Mouse (Mus musculus) spleen, postnatal 36 days (tissue): ENCODE measurements at regions not wholly inside any gene's neighbourhood (a gene's known extent, or its start where the extent isn't known, plus 50 kb on each side); places are given as distances from the start of the nearest gene placed in this dataset.
"Not testable (repeated sequence)": the region's sequence is repeated elsewhere in the genome, so short reads cannot be mapped to it uniquely, and the experiment has no call there.

ENCODE experiments used
- DNase-seq, 2 experiments: peaks; one replicate each; pipeline ENCODE4 v3.0.0; 2022; ENCODE audit warnings: low spot score in 2 of 2, mixed read lengths in 1 of 2

- DNase-seq, result no peak
These were observed 245.6 kb downstream of the Enc1 start for GRCm38 (mm10) chr13:97486490-97486889.

- DNase-seq, result no peak
These were observed 245.0 kb downstream of the Enc1 start for GRCm38 (mm10) chr13:97485886-97486285.

GRCm38 (mm10) chr13:97484808-97485545, 244.1 kb downstream of the Enc1 start:
- DNase-seq, result no peak

GRCm38 (mm10) chr13:97483681-97484080, 242.8 kb downstream of the Enc1 start:
- DNase-seq, result no peak

GRCm38 (mm10) chr13:97482439-97482946, 241.6 kb downstream of the Enc1 start:
- no peak for DNase-seq

DNA sequence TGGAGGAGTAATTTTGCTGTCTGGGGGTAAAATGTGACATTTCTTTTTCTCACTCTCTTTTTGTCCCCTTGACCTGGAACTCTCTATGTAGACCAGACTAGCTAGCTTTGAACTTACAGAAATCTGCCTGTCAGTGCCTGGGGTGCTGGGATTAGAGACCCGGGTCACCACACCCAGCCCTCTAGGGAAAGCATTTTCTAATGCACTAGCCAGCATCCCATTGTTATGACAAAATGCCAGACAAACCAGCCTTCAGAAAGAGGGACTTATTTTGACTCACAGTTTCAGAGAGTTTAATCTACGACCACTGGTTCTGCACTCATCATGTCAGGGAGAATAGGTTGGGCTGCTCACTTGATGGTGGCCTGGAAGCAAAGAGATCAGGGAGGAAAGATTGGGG, 240.4 kb downstream of the Enc1 start:
- no peak for DNase-seq

- DNase-seq, result no peak
These were observed 238.2 kb downstream of the Enc1 start for GRCm38 (mm10) chr13:97479066-97479586.

- DNase-seq, result no peak
These were observed 233.1 kb downstream of the Enc1 start for GRCm38 (mm10) chr13:97473971-97474365.

- DNase-seq, result no peak
These were observed 232.5 kb downstream of the Enc1 start for GRCm38 (mm10) chr13:97473256-97473970.

GRCm38 (mm10) chr13:97469999-97470398, 229.1 kb downstream of the Enc1 start:
- DNase-seq, result no peak

DNA sequence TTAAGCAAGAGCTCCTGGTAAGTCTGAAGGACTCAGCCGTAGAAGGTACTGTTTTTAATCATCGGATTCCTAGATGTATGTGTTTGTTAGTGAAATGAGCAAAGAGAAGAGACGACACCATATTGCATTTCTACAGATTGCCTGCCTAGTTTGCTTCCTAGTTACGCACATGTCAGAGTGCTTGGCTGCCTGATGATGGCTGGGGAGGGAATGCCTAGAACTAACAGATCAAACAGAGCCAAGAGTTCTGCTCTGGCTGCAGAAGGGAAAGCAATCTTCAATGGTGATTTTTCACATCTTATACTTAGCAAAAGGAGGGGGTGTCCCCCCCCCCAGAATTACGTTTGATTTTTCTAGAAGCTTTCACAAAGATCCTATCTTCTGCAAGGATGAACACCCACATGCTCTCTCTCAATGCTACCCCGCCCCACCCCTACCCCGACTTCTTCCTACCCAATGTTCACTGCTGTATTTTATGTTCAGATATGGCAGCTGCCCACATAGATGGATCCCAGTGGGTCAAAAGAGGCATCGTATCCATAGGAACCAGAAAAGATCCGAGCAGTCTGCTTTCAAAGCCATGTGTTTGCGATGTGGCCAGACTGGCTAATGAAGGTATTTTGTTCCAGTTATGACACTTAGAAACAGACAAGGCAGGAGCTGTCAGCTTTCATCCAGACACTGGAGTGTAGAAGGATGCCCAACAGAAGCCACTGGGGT, 228.1 kb downstream of the Enc1 start:
- no peak for DNase-seq

- DNase-seq, result not testable (repeated sequence)
These were observed 225.7 kb downstream of the Enc1 start for GRCm38 (mm10) chr13:97466585-97466984.

DNA sequence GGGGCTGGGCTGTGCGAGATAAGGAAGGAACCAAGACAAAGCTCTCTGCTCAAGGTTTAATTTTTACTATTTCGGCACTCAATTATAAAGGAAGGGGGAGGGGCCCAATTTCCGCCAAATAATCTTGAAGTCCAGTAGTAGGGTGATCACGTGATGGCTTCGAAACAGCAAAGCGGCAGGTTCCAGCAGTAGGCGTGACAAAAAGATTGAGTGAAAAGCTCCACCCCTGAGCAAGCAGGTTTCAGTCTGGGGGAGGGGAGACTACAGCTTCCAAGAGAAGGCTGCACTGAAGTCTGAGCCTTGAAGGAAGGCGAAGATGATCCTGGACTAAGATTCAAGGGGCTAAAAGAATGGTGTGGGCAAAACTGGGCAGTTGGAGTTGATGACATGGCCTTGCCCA, 222.9 kb downstream of the Enc1 start:
- no peak for DNase-seq

- no peak for DNase-seq
These were observed 222.0 kb downstream of the Enc1 start for GRCm38 (mm10) chr13:97462884-97463235.

- no peak for DNase-seq
These were observed 221.4 kb downstream of the Enc1 start for GRCm38 (mm10) chr13:97462110-97462883.

- DNase-seq, result no peak
These were observed 220.3 kb downstream of the Enc1 start for GRCm38 (mm10) chr13:97461207-97461606.

- DNase-seq, result no peak
These were observed 218.2 kb downstream of the Enc1 start for GRCm38 (mm10) chr13:97459106-97459505.

- no peak for DNase-seq
These were observed 215.1 kb downstream of the Enc1 start for GRCm38 (mm10) chr13:97455961-97456360.

DNA sequence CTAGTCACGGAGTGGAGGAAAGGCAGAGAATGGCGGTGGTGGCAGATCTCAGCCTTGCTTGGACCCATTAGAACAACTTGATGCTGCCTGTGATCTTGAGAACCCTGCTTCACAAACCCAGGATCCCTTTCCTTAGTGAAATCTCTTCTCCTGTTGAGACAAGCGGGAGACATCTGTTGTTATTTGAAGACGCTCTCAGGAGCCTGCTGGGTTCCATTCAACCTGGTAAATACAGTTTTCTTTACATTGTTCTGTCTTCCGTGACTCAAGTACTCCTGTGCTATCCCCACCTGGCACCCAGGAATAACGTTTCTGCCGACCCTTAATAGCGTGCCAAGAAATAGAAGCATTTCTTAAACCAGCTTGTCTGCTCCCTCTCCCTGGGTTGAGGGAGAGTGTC, 213.8 kb downstream of the Enc1 start:
- DNase-seq, result no peak

- DNase-seq, result no peak
These were observed 212.6 kb downstream of the Enc1 start for GRCm38 (mm10) chr13:97453469-97453868.

DNA sequence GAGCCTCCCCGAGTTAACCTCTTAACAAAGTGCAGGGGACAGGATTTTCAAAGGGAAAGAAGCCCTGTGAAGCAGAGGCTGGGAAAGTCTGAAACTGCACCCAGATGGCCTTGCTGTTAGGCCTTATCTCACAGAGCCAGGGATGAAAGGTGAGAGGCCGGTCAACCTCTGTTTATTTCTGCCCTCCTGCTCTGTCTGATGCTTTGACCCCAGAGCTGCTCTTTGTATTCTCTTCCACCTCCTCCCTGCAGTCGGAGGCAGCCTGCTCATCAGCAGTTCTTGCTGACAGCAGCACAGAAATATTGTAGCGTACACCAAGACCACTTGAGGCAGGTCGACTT, 212.2 kb downstream of the Enc1 start:
- peak; percentile 17 to 50 for DNase-seq
